Mouse (Mus musculus): ENCODE measurements around the gene Lrrn4.

GRCm38 (mm10) chr2:132879261-132880044, 1.2 kb downstream of the Lrrn4 start:
- no peak for TF ChIP-seq PAX5 (IDR thresholded peaks at IDR 0.05; ENCODE audit: low read length)
- TF ChIP-seq SIN3A (IDR thresholded peaks at IDR 0.05; ENCODE audit: low read length): no peak
- no peak for TF ChIP-seq POLR2A (IDR thresholded peaks at IDR 0.05; ENCODE audit: low read depth, low read length)
- no peak for TF ChIP-seq CTCF (conservative IDR thresholded peaks at IDR 0.05 in 1 of 2, IDR thresholded peaks at IDR 0.05 in 1 of 2; ENCODE audit: low read depth in 2 of 2, low read length in 2 of 2)
- TF ChIP-seq ETS1 (conservative IDR thresholded peaks at IDR 0.05; ENCODE audit: low read depth, low read length): no peak
- no peak for TF ChIP-seq USF2 (conservative IDR thresholded peaks at IDR 0.05; ENCODE audit: low read depth, low read length)
- TF ChIP-seq SMC3 (IDR thresholded peaks at IDR 0.05; ENCODE audit: low read depth, low read length): no peak
- no peak for TF ChIP-seq MAFK (IDR thresholded peaks at IDR 0.05; ENCODE audit: insufficient replicate concordance, low read length)
- no peak for TF ChIP-seq GABPA (IDR thresholded peaks at IDR 0.05; ENCODE audit: insufficient replicate concordance, low read depth, low read length)
- TF ChIP-seq MAX (IDR thresholded peaks at IDR 0.05; ENCODE audit: low read length): peak; percentile 56
- TF ChIP-seq MAZ (IDR thresholded peaks at IDR 0.05; ENCODE audit: low read depth, low read length): no peak

All from CH12.LX (cell line).